Mouse (Mus musculus): ENCODE measurements around the gene Galt.
"Not testable (repeated sequence)": the region's sequence is repeated elsewhere in the genome, so short reads cannot be mapped to it uniquely, and the experiment has no call there.

Gene Galt

DNA sequence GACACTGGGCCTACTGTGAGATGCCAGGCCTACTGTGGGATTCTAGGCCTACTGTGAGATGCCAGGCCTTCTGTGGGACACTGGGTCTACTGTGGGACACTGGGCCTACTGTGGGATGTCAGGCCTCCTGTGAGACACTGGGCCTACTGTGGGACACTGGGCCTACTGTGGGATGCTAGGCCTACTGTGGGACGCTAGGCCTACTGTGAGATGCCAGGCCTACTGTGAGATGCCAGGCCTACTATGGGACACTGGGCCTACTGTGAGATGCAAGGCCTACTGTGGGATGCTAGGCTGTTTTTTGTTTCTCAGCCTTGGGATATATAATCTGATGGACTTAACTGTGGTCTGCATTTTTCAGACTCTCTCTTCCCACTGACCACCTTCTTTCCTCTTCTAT is 20.8 kb downstream of the Galt start:
- DNase-seq = not testable (repeated sequence)

DNA sequence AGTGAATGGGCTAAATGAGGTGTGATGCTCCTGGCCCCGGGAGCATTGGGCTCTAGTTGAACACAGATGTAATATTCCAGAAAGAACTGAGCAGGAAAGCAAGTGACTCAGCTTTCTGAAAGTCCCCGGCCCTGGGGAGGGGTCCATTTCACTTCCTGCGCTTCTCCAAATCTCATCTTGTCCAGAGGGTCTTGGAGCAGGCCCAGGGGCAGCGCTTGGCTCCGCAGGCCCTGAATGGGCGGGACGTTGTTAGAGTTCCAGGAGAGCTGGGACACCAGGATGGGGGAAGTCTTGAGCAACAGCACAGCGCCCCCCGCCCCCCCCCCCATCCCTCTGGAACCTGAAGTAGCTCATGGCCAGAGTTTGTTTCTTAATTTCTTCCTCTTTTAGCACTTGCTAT is 26.2 kb downstream of the Galt start:
- DNase-seq = not testable (repeated sequence)

- not testable (repeated sequence) for DNase-seq
Measured at GRCm38 (mm10) chr4:41781748-41782485, 26.9 kb downstream of the Galt start.

DNA sequence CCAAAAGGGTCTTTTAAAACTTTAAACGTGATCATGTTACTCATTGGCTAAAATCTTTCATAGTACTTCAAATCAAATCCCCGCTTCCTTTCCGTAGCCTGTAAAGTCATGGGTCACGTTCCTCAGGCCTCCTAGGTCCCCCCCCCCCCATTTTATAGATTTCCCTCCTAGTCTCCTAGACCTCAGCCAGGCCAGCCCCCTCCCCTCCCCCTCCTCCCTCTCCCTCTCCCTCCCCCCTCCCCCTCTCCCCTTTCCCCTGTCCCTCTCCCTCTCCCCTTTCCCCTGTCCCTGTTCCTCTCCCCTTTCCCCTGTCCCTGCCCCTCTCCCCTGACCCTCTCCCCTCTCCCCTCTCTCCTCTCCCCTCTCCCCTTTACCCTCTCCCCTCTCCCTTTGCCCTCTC is 27.7 kb downstream of the Galt start:
- DNase-seq = not testable (repeated sequence)

GRCm38 (mm10) chr4:41783197-41783596 is 28.2 kb downstream of the Galt start:
- DNase-seq = not testable (repeated sequence)

All from thymus, postnatal 36 days (tissue).